Mouse (Mus musculus): ENCODE measurements around the gene Cphx1. TPM values are rescaled to one million over a fixed set of nuclear protein-coding genes. Genes with fewer than 3 reads are reported as not detected.
A peak's percentile ranks its signal among the peaks of the same experiment; 100 is the strongest.
"Not testable (repeated sequence)": the region's sequence is repeated elsewhere in the genome, so short reads cannot be mapped to it uniquely, and the experiment has no call there.

The Cphx1 gene
- polyA plus RNA-seq (2014; fragmentation: Nextera tagmentation; extraction: Ambion mirVana) = not detected in 2 replicates

DNA sequence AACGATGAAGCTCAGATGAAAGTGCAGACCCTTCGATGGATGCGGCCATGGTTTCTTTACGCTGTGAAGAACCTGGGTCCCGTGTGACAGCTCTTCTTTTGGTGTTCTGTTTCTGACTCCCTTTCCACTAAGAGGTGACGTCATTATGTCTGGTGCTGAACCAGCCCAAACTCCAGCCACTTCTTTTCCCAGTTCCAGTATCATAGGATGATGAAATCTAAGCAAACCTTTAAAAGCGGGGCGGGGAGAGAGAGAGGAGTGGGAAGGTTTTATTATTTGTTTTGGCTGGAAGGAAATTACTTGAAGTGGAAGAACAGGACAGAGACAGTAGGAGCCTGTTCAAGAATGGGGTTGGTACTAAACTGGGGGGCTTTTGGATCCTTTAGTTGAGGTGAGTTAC is at the start of gene Cphx1:
Gene Cphx1, plus strand, starts transcription at position 301 of the 400 bp plus-strand sequence.
- not testable (repeated sequence) for ATAC-seq (ENCODE audit: low FRiP score); DNase-seq (ENCODE audit: low spot score); H3K4me2 ChIP-seq (replicated peaks); H3K27ac ChIP-seq; H3K9ac ChIP-seq; H3K4me1 ChIP-seq (replicated peaks; ENCODE audit: control insufficient read depth, insufficient read depth, low read length); H3K27me3 ChIP-seq (ENCODE audit: control insufficient read depth, insufficient read depth, low read length); H3K4me3 ChIP-seq (replicated peaks; ENCODE audit: low read length); H3K36me3 ChIP-seq (replicated peaks; ENCODE audit: control insufficient read depth, insufficient read depth); H3K9me3 ChIP-seq (ENCODE audit: control insufficient read depth, low read length)
- no CpG with 5 or more reads among the region's 8 CpGs for WGBS

DNA sequence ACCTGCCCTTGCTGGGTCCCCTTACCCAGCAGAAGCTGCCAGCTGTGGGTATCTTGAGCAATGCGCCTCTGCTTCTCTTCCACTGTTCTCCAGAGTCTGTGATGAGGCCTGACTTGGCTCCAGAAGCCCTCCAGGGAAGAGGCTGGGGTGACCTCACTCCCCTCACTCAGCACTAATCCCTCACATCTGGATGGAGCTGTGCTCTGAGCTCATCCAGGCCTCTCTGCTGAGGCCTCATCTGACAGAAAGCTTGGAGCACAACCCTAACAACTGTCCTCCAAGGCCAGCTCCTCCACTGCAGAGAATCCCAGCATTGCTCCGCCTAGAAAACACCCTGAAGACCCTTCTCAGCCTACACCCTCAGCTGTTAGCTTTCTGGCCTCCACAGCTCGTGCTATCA is 43.5 kb upstream of the Cphx1 start:
- H3K4me3 ChIP-seq (replicated peaks; ENCODE audit: low read length); H3K9ac ChIP-seq; H3K27ac ChIP-seq; H3K36me3 ChIP-seq (replicated peaks; ENCODE audit: control insufficient read depth, insufficient read depth); H3K4me1 ChIP-seq (replicated peaks; ENCODE audit: control insufficient read depth, insufficient read depth, low read length); DNase-seq (ENCODE audit: low spot score); H3K4me2 ChIP-seq (replicated peaks); H3K9me3 ChIP-seq (ENCODE audit: control insufficient read depth, low read length); ATAC-seq (ENCODE audit: low FRiP score); H3K27me3 ChIP-seq (ENCODE audit: control insufficient read depth, insufficient read depth, low read length): not testable (repeated sequence)
- no CpG with 5 or more reads among the region's 3 CpGs for WGBS

DNA sequence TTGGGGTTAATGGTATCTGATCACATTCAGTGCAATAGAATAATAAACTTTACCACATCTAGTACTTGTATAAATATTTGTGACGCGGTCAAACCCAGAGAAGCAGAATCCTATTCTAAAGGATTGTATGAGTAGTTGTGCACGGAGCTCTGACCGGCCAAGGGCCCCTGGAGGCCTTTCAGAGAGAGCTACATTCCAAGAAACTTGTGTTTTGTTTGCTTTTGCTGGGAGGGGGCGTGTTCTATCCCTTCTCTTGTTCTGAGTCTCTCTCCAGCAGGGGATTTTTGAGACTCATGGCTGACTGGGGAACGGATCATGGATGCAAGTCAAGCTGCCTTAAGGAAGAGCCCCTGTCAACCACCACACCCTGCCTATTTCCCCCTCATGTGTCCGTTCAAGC is 42.4 kb upstream of the Cphx1 start:
- WGBS = no CpG with 5 or more reads among the region's 7 CpGs
- not testable (repeated sequence) for H3K4me1 ChIP-seq (replicated peaks; ENCODE audit: control insufficient read depth, insufficient read depth, low read length); H3K36me3 ChIP-seq (replicated peaks; ENCODE audit: control insufficient read depth, insufficient read depth); H3K27me3 ChIP-seq (ENCODE audit: control insufficient read depth, insufficient read depth, low read length); H3K9me3 ChIP-seq (ENCODE audit: control insufficient read depth, low read length); DNase-seq (ENCODE audit: low spot score); H3K4me2 ChIP-seq (replicated peaks); ATAC-seq (ENCODE audit: low FRiP score); H3K27ac ChIP-seq; H3K4me3 ChIP-seq (replicated peaks; ENCODE audit: low read length); H3K9ac ChIP-seq

DNA sequence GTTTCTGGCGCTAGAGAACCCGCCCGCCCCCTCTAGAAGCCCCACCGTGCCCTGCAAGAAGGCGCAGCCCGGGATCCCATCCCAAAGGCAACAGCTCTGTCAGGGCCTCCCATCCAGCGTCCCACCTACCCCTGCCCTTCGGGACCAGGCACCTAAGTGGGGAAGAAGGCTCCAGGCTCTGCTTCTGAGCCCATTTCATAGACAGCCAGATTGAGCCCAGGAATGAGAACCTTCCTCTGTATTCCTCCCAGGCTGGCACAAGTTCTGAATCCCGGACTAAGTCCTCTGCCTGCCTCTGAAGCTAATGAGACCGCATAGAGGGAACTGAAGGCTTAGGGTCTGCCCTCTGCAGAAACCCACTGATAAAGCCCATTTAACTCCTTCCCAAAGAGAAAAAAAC is 35.1 kb upstream of the Cphx1 start, which contains the start of gene Plac9a:
Gene Plac9a, minus strand, starts transcription at position 101 of the 400 bp plus-strand sequence.
- not testable (repeated sequence) for ATAC-seq (ENCODE audit: low FRiP score); H3K27ac ChIP-seq; H3K9me3 ChIP-seq (ENCODE audit: control insufficient read depth, low read length); H3K4me3 ChIP-seq (replicated peaks; ENCODE audit: low read length); H3K36me3 ChIP-seq (replicated peaks; ENCODE audit: control insufficient read depth, insufficient read depth); H3K4me2 ChIP-seq (replicated peaks); DNase-seq (ENCODE audit: low spot score); H3K4me1 ChIP-seq (replicated peaks; ENCODE audit: control insufficient read depth, insufficient read depth, low read length); H3K27me3 ChIP-seq (ENCODE audit: control insufficient read depth, insufficient read depth, low read length); H3K9ac ChIP-seq
- no CpG with 5 or more reads among the region's 10 CpGs for WGBS

DNA sequence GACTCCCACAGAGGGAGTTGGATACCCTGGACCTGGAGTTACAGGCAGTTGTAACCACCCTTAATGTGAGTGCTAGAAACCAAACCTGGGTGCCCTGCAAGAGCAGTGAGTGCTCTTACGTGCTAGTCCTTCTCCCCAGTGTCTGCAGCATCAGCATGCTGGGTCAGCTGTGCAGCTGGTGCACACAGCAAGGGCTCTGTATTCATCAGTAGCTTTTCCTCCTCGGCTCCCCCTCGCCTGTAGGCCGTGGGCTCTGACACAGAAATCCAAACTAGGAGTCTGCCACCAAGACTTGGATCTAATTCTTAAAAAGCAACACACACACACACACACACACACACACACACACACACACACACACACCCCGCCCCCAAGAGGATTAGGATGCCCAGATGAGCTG is 32.9 kb upstream of the Cphx1 start:
- not testable (repeated sequence) for ATAC-seq (ENCODE audit: low FRiP score); H3K27ac ChIP-seq; H3K4me1 ChIP-seq (replicated peaks; ENCODE audit: control insufficient read depth, insufficient read depth, low read length); H3K27me3 ChIP-seq (ENCODE audit: control insufficient read depth, insufficient read depth, low read length); H3K4me3 ChIP-seq (replicated peaks; ENCODE audit: low read length); DNase-seq (ENCODE audit: low spot score); H3K36me3 ChIP-seq (replicated peaks; ENCODE audit: control insufficient read depth, insufficient read depth); H3K9ac ChIP-seq; H3K4me2 ChIP-seq (replicated peaks); H3K9me3 ChIP-seq (ENCODE audit: control insufficient read depth, low read length)
- WGBS = 40% methylated on average over 1 of the region's 5 CpGs

DNA sequence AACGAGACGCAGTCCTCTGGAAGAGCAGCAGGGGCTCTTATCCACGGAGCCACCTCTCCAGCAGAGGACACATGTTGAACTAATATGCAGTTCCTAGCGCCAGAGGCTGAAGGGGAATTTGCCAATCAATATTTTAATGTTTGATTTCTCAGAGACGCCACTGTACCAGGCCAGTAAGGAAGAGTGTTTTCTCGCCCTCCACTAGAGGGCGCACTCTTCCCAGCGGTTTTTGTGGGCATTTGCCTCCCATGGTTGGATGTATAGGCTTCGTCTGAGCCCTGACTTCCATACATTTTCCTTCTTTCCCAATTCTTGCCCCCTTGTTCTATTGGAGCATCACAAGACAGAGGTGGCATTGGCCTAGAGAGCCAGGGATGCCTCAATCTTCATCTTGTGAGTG is 30.8 kb upstream of the Cphx1 start:
- ATAC-seq (ENCODE audit: low FRiP score); H3K9ac ChIP-seq; H3K4me2 ChIP-seq (replicated peaks); H3K36me3 ChIP-seq (replicated peaks; ENCODE audit: control insufficient read depth, insufficient read depth); H3K9me3 ChIP-seq (ENCODE audit: control insufficient read depth, low read length); H3K27ac ChIP-seq; H3K4me3 ChIP-seq (replicated peaks; ENCODE audit: low read length); H3K4me1 ChIP-seq (replicated peaks; ENCODE audit: control insufficient read depth, insufficient read depth, low read length); H3K27me3 ChIP-seq (ENCODE audit: control insufficient read depth, insufficient read depth, low read length); DNase-seq (ENCODE audit: low spot score): not testable (repeated sequence)
- no CpG with 5 or more reads among the region's 9 CpGs for WGBS

DNA sequence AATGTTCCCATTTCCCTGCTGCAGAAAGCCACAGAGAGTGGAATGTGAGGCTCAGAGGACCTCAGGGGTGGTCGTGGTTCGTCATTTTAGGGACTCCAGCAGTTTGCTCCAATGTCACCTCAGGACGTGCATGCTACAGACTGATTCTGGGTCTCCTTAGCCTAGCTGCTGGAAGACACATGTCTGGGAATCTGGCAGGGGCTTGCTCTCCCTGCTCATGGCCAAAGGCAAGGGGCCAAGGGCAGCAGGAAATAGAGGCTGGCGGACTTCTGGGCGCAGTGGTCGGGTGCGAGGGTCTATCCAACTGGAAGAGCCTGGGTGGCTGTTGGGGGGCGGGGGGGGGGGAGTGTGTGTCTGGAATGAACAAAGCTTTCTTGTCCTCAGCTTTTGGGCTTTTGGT is 29.1 kb upstream of the Cphx1 start:
- H3K9ac ChIP-seq; H3K4me3 ChIP-seq (replicated peaks; ENCODE audit: low read length); H3K27me3 ChIP-seq (ENCODE audit: control insufficient read depth, insufficient read depth, low read length); H3K27ac ChIP-seq; DNase-seq (ENCODE audit: low spot score); ATAC-seq (ENCODE audit: low FRiP score); H3K9me3 ChIP-seq (ENCODE audit: control insufficient read depth, low read length); H3K4me1 ChIP-seq (replicated peaks; ENCODE audit: control insufficient read depth, insufficient read depth, low read length); H3K36me3 ChIP-seq (replicated peaks; ENCODE audit: control insufficient read depth, insufficient read depth); H3K4me2 ChIP-seq (replicated peaks): not testable (repeated sequence)
- no CpG with 5 or more reads among the region's 8 CpGs for WGBS

DNA sequence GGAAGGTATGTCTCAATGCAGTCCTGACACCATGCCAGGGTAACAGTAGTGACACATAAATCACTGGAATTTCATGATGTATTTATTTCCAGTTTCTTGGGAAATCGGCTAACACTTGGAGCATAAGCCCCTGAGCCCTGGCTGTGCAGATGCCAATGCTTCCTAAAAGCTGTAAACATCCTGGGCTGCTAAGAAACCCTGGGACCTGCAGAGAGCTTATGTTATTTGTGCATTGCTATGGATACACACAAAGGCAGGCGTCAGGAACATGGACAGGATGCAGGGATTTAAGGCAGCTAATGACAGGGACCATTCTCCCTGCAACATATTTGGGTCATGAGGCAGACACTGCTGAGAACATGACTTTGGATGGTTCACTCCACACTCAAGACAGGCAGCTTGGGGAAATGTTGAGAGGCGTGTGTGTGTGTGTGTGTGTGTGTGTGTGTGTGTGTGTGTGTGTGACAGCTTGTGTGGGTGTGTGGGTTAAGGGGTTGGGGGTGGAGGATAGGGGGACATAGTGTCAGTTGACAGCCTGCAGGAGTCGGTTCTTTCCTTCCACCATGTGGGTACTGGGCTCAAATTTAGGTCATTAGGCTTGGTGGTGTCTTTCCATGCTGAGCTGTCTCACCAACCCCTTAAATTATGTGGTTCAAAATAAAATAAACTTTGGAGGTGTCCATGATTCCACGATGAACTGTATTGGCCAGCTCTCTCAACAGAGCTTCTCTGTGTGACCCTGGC is 19.5 kb upstream of the Cphx1 start:
- H3K9ac ChIP-seq; DNase-seq (ENCODE audit: low spot score); H3K27ac ChIP-seq; H3K36me3 ChIP-seq (replicated peaks; ENCODE audit: control insufficient read depth, insufficient read depth); H3K4me2 ChIP-seq (replicated peaks); H3K4me3 ChIP-seq (replicated peaks; ENCODE audit: low read length); H3K27me3 ChIP-seq (ENCODE audit: control insufficient read depth, insufficient read depth, low read length); H3K4me1 ChIP-seq (replicated peaks; ENCODE audit: control insufficient read depth, insufficient read depth, low read length); H3K9me3 ChIP-seq (ENCODE audit: control insufficient read depth, low read length); ATAC-seq (ENCODE audit: low FRiP score): not testable (repeated sequence)
- no CpG with 5 or more reads among the region's 5 CpGs for WGBS

DNA sequence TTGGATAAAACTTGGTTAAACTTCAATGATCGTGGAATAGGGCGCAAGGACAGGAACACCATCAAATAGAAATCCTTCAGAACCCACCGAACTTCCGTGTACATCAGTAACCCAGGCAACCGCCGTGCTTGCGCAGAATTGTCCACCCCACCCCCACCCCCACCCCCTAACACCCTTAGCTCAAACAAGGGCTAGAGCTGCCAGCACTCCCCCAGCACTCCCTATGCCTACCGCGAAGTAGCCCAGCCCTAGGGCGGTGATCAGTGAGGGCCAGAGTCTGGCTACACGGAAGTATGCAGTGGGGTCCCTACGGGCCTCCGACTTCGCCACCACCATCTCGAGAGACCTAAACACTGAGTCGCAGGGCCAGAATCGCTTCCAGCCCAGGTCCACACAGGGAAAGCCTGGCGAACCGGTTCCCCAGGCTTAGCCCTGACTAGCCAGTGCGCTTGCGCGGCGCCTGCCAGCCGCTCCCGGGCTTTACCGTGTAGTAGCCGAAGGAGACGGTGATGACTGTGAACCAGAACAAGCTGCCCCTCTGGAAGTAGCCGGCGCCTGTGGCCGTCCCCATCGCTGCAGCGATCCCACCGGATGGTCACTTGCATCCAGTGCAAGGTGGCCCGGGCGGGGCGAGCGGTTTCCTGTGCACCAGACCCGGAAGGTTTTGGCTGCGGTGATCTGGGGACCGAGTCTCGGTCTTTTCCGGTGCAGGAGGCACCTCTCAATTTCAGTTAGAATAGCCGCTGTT is 11.1 kb upstream of the Cphx1 start:
- H3K27ac ChIP-seq = not testable (repeated sequence)
- WGBS = no CpG with 5 or more reads among the region's 44 CpGs

More for the DNA sequence above, 11.1 kb upstream of the Cphx1 start:
- not testable (repeated sequence) for H3K9ac ChIP-seq; H3K4me2 ChIP-seq (replicated peaks); H3K4me1 ChIP-seq (replicated peaks; ENCODE audit: control insufficient read depth, insufficient read depth, low read length); H3K36me3 ChIP-seq (replicated peaks; ENCODE audit: control insufficient read depth, insufficient read depth); H3K4me3 ChIP-seq (replicated peaks; ENCODE audit: low read length); H3K27me3 ChIP-seq (ENCODE audit: control insufficient read depth, insufficient read depth, low read length); DNase-seq (ENCODE audit: low spot score); H3K9me3 ChIP-seq (ENCODE audit: control insufficient read depth, low read length)
- ATAC-seq (ENCODE audit: low FRiP score) = peak; percentile 94

Measured in hindbrain, embryonic 14.5 days (tissue).